Mouse (Mus musculus) heart, postnatal 14 days (tissue): ENCODE measurements around the gene Pttg1ip. TPM values are rescaled to one million over a fixed set of nuclear protein-coding genes. Genes with fewer than 3 reads are reported as not detected.
A peak's percentile ranks its signal among the peaks of the same experiment; 100 is the strongest.

Source experiments
- DNase-seq, 2 experiments: peaks; one replicate each; pipeline ENCODE4 v3.0.0; 2021 to 2022
- intact Hi-C: fragments of 180-260 bp; cut with DNase I; formaldehyde crosslinking; loops from one replicate; pipeline ENCODE4 v1.15.1; 2025
- total RNA-seq, 2 experiments: library from RNA; stranded (reverse); gene quantifications; 2 replicates each; pipeline ENCODE4 v1.2.3; 2021

Gene Pttg1ip
- total RNA-seq, 2 experiments from 2014 or later: 128 to 132 TPM

- DNase-seq: no peak
- intact Hi-C loops: no loop called here
These were observed 23.4 kb downstream of the Pttg1ip start for GRCm38 (mm10) chr10:77604958-77605357.

GRCm38 (mm10) chr10:77605368-77605767 lies 23.8 kb downstream of the Pttg1ip start:
- intact Hi-C loops: no loop called here
- peak in 1 of 2 experiments; percentile 40 for DNase-seq

- intact Hi-C loops: no loop called here
These were observed 24.6 kb downstream of the Pttg1ip start, which contains the start of the genes Sumo3 and Gm49325 for GRCm38 (mm10) chr10:77605908-77606826. TSS of gene Sumo3 (plus strand) at chr10:77606097. TSS of gene Gm49325 (plus strand) at chr10:77606197.

GRCm38 (mm10) chr10:77606855-77607254 lies 25.3 kb downstream of the Pttg1ip start:
- no peak for DNase-seq
- intact Hi-C loops: no loop called here

More at GRCm38 (mm10) chr10:77605908-77606826, 24.6 kb downstream of the Pttg1ip start, which contains the start of the genes Sumo3 and Gm49325:
- peak; percentile 98 to 99 for DNase-seq

- DNase-seq: no peak
- intact Hi-C loops: no loop called here
These were observed 25.9 kb downstream of the Pttg1ip start for GRCm38 (mm10) chr10:77607441-77607840.

GRCm38 (mm10) chr10:77608589-77608988 lies 27.1 kb downstream of the Pttg1ip start:
- no peak for DNase-seq
- intact Hi-C loops: no loop called here

GRCm38 (mm10) chr10:77610221-77610961 lies 28.9 kb downstream of the Pttg1ip start:
- intact Hi-C loops: no loop called here
- DNase-seq: no peak

GRCm38 (mm10) chr10:77613409-77613808 lies 31.9 kb downstream of the Pttg1ip start:
- DNase-seq: peak; percentile 57 to 63
- intact Hi-C loops: no loop called here

- intact Hi-C loops: no loop called here
- no peak for DNase-seq
These were observed 34.1 kb downstream of the Pttg1ip start for GRCm38 (mm10) chr10:77615647-77616046.

GRCm38 (mm10) chr10:77616166-77616565 lies 34.6 kb downstream of the Pttg1ip start:
- intact Hi-C loops: no loop called here

GRCm38 (mm10) chr10:77616926-77617325 lies 35.4 kb downstream of the Pttg1ip start:
- intact Hi-C loops: no loop called here
- DNase-seq: no peak

More at GRCm38 (mm10) chr10:77616166-77616565, 34.6 kb downstream of the Pttg1ip start:
- no peak for DNase-seq

- intact Hi-C loops: loop anchor here (5.0 to 10.0 kb wide), 2 partner anchors 39 to 543 kb away; partner anchors contain the start of genes D10Jhu81e and Pttg1ip
- DNase-seq: no peak
These were observed 40.0 kb downstream of the Pttg1ip start for GRCm38 (mm10) chr10:77621546-77621945.

GRCm38 (mm10) chr10:77622055-77622988 lies 40.8 kb downstream of the Pttg1ip start, which contains the start of gene Ube2g2:
TSS of gene Ube2g2 (plus strand) at chr10:77622275.
- intact Hi-C loops: loop anchor here (2.0 to 10.0 kb wide), 3 partner anchors 40 to 542 kb away; partner anchors contain the start of genes D10Jhu81e and Pttg1ip
- DNase-seq: peak; percentile 98 to 99

- intact Hi-C loops: loop anchor here (2.0 to 10.0 kb wide), 3 partner anchors 41 to 542 kb away; partner anchors contain the start of genes D10Jhu81e and Pttg1ip
- peak; percentile 70 to 71 for DNase-seq
These were observed 41.6 kb downstream of the Pttg1ip start for GRCm38 (mm10) chr10:77623069-77623492.

- intact Hi-C loops: loop anchor here (2.0 to 10.0 kb wide), 3 partner anchors 42 to 541 kb away; partner anchors contain the start of genes D10Jhu81e and Pttg1ip
- no peak for DNase-seq
These were observed 42.3 kb downstream of the Pttg1ip start for GRCm38 (mm10) chr10:77623639-77624400.

GRCm38 (mm10) chr10:77624570-77624995 lies 43.1 kb downstream of the Pttg1ip start:
- DNase-seq: peak; percentile 62 to 70
- intact Hi-C loops: loop anchor here (5.0 to 10.0 kb wide), 2 partner anchors 42 to 540 kb away; partner anchors contain the start of genes D10Jhu81e and Pttg1ip

GRCm38 (mm10) chr10:77626036-77626435 lies 44.5 kb downstream of the Pttg1ip start:
- DNase-seq: peak in 1 of 2 experiments; percentile 38

GRCm38 (mm10) chr10:77626591-77626990 lies 45.1 kb downstream of the Pttg1ip start:
- DNase-seq: no peak
- intact Hi-C loops: loop anchor here (2.0 to 10.0 kb wide), 3 partner anchors 191 to 538 kb away; partner anchors contain the start of gene D10Jhu81e

More at GRCm38 (mm10) chr10:77626036-77626435, 44.5 kb downstream of the Pttg1ip start:
- intact Hi-C loops: loop anchor here (2.0 to 10.0 kb wide), 3 partner anchors 191 to 539 kb away; partner anchors contain the start of gene D10Jhu81e
